Mouse (Mus musculus): ENCODE data around the gene Meis1. TPM values are rescaled to one million over a fixed set of nuclear protein-coding genes. Genes with fewer than 3 reads are reported as not detected.

Gene Meis1
- total and polyA plus RNA-seq, 3 experiments: 8.2 to 16.5 TPM; not detected in 1

DNA sequence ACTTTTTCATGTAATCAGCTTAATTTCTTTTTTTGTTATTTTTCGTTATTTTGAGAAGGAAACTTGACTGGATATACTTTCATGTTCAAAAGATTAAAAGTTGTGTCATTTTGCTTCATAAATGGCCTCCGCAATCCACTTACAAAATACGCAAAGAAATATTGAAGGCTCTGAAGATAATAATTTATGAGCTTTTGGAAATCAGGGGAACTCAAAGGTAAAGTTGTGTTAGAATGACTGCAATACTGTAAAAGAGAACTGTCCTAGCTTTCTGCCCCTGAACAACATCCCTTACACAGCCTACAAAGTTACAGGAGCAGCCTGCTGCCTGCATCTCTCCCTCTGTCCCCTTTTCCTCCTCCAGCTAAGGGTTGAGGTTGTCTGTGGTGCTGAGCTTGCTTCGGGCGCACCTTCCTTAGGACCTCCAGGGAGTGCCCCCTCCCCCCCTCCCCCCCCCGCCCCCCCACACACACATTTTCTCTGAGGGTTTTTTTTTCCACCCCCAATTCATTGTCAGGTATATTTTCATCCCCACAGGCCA, 149.3 kb downstream of the Meis1 start:
- TF ChIP-seq ZNF384 (IDR thresholded peaks at IDR 0.05; ENCODE audit: low read depth, low read length): no peak
- TF ChIP-seq CTCF (IDR thresholded peaks at IDR 0.05 in 2 of 3, conservative IDR thresholded peaks at IDR 0.05 in 1 of 3; ENCODE audit: control insufficient read depth in 1 of 3, insufficient read depth in 1 of 3, low read depth in 2 of 3, low read length in 3 of 3, poor library complexity in 1 of 3, severe bottlenecking in 1 of 3): no peak
- no peak for TF ChIP-seq MXI1 (IDR thresholded peaks at IDR 0.05; ENCODE audit: low read depth, low read length)
- no peak for TF ChIP-seq ELF1 (IDR thresholded peaks at IDR 0.05; ENCODE audit: low read depth, low read length)
- no peak for TF ChIP-seq MAX (IDR thresholded peaks at IDR 0.05; ENCODE audit: low read length)
- no peak for TF ChIP-seq UBTF (IDR thresholded peaks at IDR 0.05; ENCODE audit: borderline replicate concordance, insufficient read depth, low read depth, low read length)
- no peak for TF ChIP-seq TBP (IDR thresholded peaks at IDR 0.05; ENCODE audit: low read depth, low read length)
- TF ChIP-seq BHLHE40 (IDR thresholded peaks at IDR 0.05; ENCODE audit: borderline replicate concordance, low read depth, low read length): no peak
- TF ChIP-seq ETS1 (IDR thresholded peaks at IDR 0.05; ENCODE audit: low read depth, low read length): no peak
- no peak for TF ChIP-seq POLR2AphosphoS2 (IDR thresholded peaks at IDR 0.05; ENCODE audit: low read length)
- no peak for TF ChIP-seq JUND (IDR thresholded peaks at IDR 0.05; ENCODE audit: low read depth, low read length)
- no peak for TF ChIP-seq MAZ (IDR thresholded peaks at IDR 0.05; ENCODE audit: low read depth, low read length)
- no peak for TF ChIP-seq E2F4 (IDR thresholded peaks at IDR 0.05; ENCODE audit: borderline replicate concordance, low read depth, low read length)
- no peak for TF ChIP-seq USF1 (IDR thresholded peaks at IDR 0.05; ENCODE audit: low read depth, low read length)
- Histone ChIP-seq H3K9me3 (replicated peaks; ENCODE audit: insufficient read depth, low read length) (no peaks in the 10 kb centered on the region), H3K27me3 (ENCODE audit: control insufficient read depth in 1 of 2, insufficient read depth in 2 of 2, low read length in 2 of 2) (peaks cover 7 to 8% of the 10 kb centered on the region in 2 experiments; a peak in 3 of 4 replicates), H3K79me2 (ENCODE audit: control insufficient read depth, insufficient read depth, low read length, poor library complexity) (no peaks in the 10 kb centered on the region), H3K9ac (ENCODE audit: control insufficient read depth, low read depth, low read length, poor library complexity, severe bottlenecking) (no peak overlapping the region), H3K4me3 (ENCODE audit: control insufficient read depth in 1 of 2, insufficient read depth in 1 of 2, low read depth in 2 of 2, low read length in 2 of 2) (no peak overlapping the region), H3K36me3 (ENCODE audit: control insufficient read depth in 1 of 2, insufficient read depth in 2 of 2, low read length in 2 of 2) (no peaks in the 10 kb centered on the region), H3K27ac (ENCODE audit: control insufficient read depth, low read depth, low read length) (no peak overlapping the region), H3K4me1 (ENCODE audit: control insufficient read depth in 1 of 2, insufficient read depth in 2 of 2, low read length in 2 of 2) (no peaks in the 10 kb centered on the region)
- DNase-seq (ENCODE audit: low read depth, low spot score): no peak

DNA sequence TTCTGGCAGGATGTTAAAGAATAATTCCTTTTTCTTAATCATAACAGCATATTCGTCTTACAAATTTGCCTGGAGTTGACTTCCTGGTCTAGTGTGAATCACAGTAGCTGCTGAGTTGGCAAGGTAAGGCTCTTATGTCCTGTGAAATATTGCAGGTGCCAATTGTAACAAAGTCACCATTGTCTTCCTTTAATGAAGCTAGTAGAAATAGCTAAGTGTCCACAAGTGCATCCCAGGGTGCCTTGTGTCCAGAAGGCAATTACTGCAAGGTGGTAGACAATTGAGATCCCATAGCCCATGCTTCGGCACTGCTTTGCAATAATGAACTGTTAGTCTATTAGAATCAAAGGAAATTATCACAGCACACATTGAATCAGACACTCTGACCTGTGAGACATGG, 151.1 kb downstream of the Meis1 start:
- no peaks in the 10 kb centered on the region for H3K9me3 ChIP-seq (replicated peaks; ENCODE audit: insufficient read depth, low read length)
- no peak overlapping the region for H3K9ac ChIP-seq (ENCODE audit: control insufficient read depth, low read depth, low read length, poor library complexity, severe bottlenecking)
- no peak overlapping the region for H3K27ac ChIP-seq (ENCODE audit: control insufficient read depth, low read depth, low read length)
- H3K27me3 ChIP-seq (ENCODE audit: control insufficient read depth in 1 of 2, insufficient read depth in 2 of 2, low read length in 2 of 2): peaks cover 5 to 9% of the 10 kb centered on the region in 2 experiments; a peak in 3 of 4 replicates
- H3K4me1 ChIP-seq (ENCODE audit: control insufficient read depth in 1 of 2, insufficient read depth in 2 of 2, low read length in 2 of 2): no peaks in the 10 kb centered on the region
- no peak overlapping the region for H3K4me3 ChIP-seq (ENCODE audit: control insufficient read depth in 1 of 2, insufficient read depth in 1 of 2, low read depth in 2 of 2, low read length in 2 of 2)
- DNase-seq (ENCODE audit: low read depth, low spot score): no peak
- no peaks in the 10 kb centered on the region for H3K79me2 ChIP-seq (ENCODE audit: control insufficient read depth, insufficient read depth, low read length, poor library complexity)
- no peaks in the 10 kb centered on the region for H3K36me3 ChIP-seq (ENCODE audit: control insufficient read depth in 1 of 2, insufficient read depth in 2 of 2, low read length in 2 of 2)
- TF ChIP-seq NRF1 (IDR thresholded peaks at IDR 0.05; ENCODE audit: insufficient read depth, low read depth, low read length, poor library complexity, severe bottlenecking) (no peak), GABPA (IDR thresholded peaks at IDR 0.05; ENCODE audit: low read depth, low read length) (no peak), EP300 (IDR thresholded peaks at IDR 0.05; ENCODE audit: low read depth in 1 of 2, low read length in 2 of 2) (no peak), ZC3H11A (IDR thresholded peaks at IDR 0.05; ENCODE audit: low read depth, low read length) (no peak), NELFE (IDR thresholded peaks at IDR 0.05; ENCODE audit: low read depth, low read length) (no peak), MXI1 (IDR thresholded peaks at IDR 0.05; ENCODE audit: low read depth, low read length) (no peak), TBP (IDR thresholded peaks at IDR 0.05; ENCODE audit: low read depth, low read length) (no peak), USF1 (IDR thresholded peaks at IDR 0.05; ENCODE audit: low read depth, low read length) (no peak), MYC (IDR thresholded peaks at IDR 0.05; ENCODE audit: low read depth, low read length) (no peak), CTCF (IDR thresholded peaks at IDR 0.05 in 2 of 3, conservative IDR thresholded peaks at IDR 0.05 in 1 of 3; ENCODE audit: control insufficient read depth in 1 of 3, insufficient read depth in 1 of 3, low read depth in 2 of 3, low read length in 3 of 3, poor library complexity in 1 of 3, severe bottlenecking in 1 of 3) (no peak), GATA1 (IDR thresholded peaks at IDR 0.05; ENCODE audit: low read depth, low read length) (no peak), BHLHE40 (IDR thresholded peaks at IDR 0.05; ENCODE audit: borderline replicate concordance, low read depth, low read length) (no peak), ELF1 (IDR thresholded peaks at IDR 0.05; ENCODE audit: low read depth, low read length) (no peak), USF2 (IDR thresholded peaks at IDR 0.05; ENCODE audit: borderline replicate concordance in 1 of 2, insufficient read depth in 1 of 2, low read depth in 1 of 2, low read length in 2 of 2) (no peak), POLR2A (IDR thresholded peaks at IDR 0.05; ENCODE audit: control insufficient read depth in 1 of 2, insufficient read depth in 1 of 2, low read depth in 1 of 2, low read length in 2 of 2, poor library complexity in 1 of 2) (no peak), ZNF384 (IDR thresholded peaks at IDR 0.05; ENCODE audit: low read depth, low read length) (no peak), MAZ (IDR thresholded peaks at IDR 0.05; ENCODE audit: low read depth, low read length) (no peak), KAT2A (conservative IDR thresholded peaks at IDR 0.05; ENCODE audit: low read depth, low read length) (no peak), CHD1 (IDR thresholded peaks at IDR 0.05; ENCODE audit: low read depth, low read length) (no peak), POLR2AphosphoS2 (IDR thresholded peaks at IDR 0.05; ENCODE audit: low read length) (no peak)
